Mouse (Mus musculus) testis, adult 2 months (tissue): Measurements from ENCODE around the gene Cybb. TPM values are rescaled to one million over a fixed set of nuclear protein-coding genes. Genes with fewer than 3 reads are reported as not detected.

Source experiments
- H3K27ac ChIP-seq: fragments of 200-500 bp; 2 replicates; pipeline ENCODE4 v1.5.1; 2012; ENCODE audit warnings: low read depth, low read length; ENCODE audit not compliant: control insufficient read depth, insufficient read depth
- H3K27me3 ChIP-seq: fragments of 200-500 bp; 2 replicates; pipeline ENCODE4 v1.6.1; 2012; ENCODE audit warnings: mild to moderate bottlenecking, low read length, moderate library complexity; ENCODE audit not compliant: control insufficient read depth, insufficient read depth
- H3K36me3 ChIP-seq: fragments of 200-500 bp; 2 replicates; pipeline ENCODE4 v1.6.1; 2012; ENCODE audit warnings: mild to moderate bottlenecking, low read length; ENCODE audit not compliant: control insufficient read depth, insufficient read depth
- H3K4me1 ChIP-seq: fragments of 200-500 bp; 2 replicates; pipeline ENCODE4 v1.6.1; 2012; ENCODE audit warnings: low read length; ENCODE audit not compliant: control insufficient read depth, insufficient read depth
- H3K4me3 ChIP-seq: fragments of 200-500 bp; 2 replicates; pipeline ENCODE4 v1.5.1; 2012; ENCODE audit warnings: low read depth, mild to moderate bottlenecking, low read length, moderate library complexity, mixed read lengths; ENCODE audit not compliant: control insufficient read depth
- CTCF ChIP-seq: fragments of 200-500 bp; IDR thresholded peaks from 2 replicates; pipeline ENCODE4 v1.5.1; 2012; ENCODE audit warnings: low read depth, mild to moderate bottlenecking, inconsistent platforms, low read length, moderate library complexity; ENCODE audit not compliant: control insufficient read depth, insufficient read depth, insufficient replicate concordance
- POLR2A ChIP-seq: fragments of 200-500 bp; IDR thresholded peaks from 2 replicates; pipeline ENCODE4 v1.6.1; 2012; ENCODE audit warnings: low read depth, mild to moderate bottlenecking, inconsistent platforms, low read length, moderate library complexity; ENCODE audit not compliant: control insufficient read depth
- polyA plus RNA-seq: library from polyadenylated mRNA; depleted of rRNA; stranded (reverse); fragments of >200 nt; gene quantifications from 2 replicates; pipeline ENCODE4 v1.2.3, GENCODE M21; 2012

Cybb gene
- polyA plus RNA-seq, 1 experiment = 0.23 TPM

DNA sequence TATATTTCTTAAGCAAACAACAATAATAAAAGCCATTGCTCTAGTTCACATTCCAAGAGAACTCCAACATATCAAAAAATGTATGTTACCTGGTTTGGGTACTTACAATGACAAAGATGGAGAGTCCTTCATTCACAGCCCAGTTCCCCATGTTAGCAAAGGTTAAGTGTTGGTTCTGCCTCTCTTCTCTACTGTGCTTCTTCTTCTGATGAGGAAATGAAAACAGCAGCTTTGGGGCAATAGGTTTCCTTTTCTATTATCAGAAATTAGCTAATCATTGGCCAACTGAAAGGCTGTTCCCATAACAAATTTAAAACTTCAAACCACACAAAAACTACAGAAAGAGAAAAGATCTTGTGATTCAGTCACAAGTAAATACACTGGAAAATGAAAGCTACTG lies 18.5 kb downstream of the Cybb start:
- TF ChIP-seq POLR2A = no peak
- no peak for TF ChIP-seq CTCF
- H3K27me3 ChIP-seq = no peaks in the 10 kb centered on the region
- H3K27ac ChIP-seq = no peak overlapping the region
- H3K4me1 ChIP-seq = no peaks in the 10 kb centered on the region
- H3K36me3 ChIP-seq = no peaks in the 10 kb centered on the region
- H3K4me3 ChIP-seq = no peak overlapping the region

DNA sequence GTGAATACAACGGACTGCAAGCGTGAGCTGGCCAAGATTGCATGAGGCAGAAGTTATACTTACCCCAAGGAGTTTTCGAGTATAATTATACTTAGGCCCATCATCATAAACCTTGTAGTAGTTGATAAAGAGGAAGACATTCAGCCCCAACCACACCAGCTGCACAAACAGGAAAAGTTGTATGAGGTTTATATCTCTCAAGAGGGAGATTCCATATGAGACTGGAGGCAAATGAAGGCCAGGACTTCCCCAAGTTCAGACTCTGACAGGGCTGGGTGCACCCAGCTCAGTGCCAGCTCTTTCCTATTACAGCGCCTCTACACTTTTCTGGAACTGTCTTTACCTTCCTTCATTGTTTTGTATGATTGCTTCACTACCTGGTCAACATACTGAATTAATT lies 20.6 kb downstream of the Cybb start:
- Histone ChIP-seq H3K4me3 (no peak overlapping the region), H3K36me3 (no peaks in the 10 kb centered on the region), H3K4me1 (no peaks in the 10 kb centered on the region), H3K27ac (no peak overlapping the region), H3K27me3 (no peaks in the 10 kb centered on the region)
- TF ChIP-seq POLR2A = no peak
- TF ChIP-seq CTCF = no peak

DNA sequence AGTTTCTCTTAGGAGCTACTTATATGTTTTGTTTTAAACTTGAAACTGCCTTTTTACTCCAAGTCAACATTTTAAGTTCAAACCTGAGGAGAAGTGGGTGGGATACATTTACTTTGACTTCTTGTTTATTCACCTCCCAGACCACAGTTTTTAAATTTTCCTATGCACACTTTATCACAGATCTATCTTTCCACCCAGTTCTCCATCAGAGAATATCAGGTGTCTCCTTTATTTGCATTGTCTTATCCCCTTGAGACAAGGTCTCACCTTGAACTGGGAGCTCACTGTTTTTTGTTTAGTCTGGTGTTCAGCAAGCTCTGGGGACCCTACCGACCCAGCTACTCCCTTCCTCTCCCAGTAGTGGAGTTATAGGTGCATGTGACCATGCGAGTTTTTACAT lies 21.7 kb downstream of the Cybb start:
- no peaks in the 10 kb centered on the region for H3K4me1 ChIP-seq

DNA sequence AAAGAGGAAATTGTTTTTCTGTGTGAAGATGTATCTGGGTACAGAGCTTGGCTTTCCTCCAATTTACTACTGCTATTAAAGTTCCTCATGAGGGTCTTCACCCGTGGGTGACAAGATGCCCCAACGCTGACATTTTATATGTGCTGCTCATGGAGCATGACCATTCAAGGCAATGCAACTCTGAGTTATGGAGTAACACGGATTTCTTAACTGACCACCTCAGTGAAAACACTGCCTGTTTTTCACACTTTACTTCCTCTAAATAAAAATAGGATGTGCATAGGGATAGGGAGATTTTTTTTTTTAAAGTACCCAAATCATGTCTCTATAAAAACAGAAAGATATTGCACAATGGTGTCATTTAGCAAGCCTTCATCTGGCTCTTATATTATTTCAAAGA lies 24.9 kb downstream of the Cybb start:
- H3K27me3 ChIP-seq = no peaks in the 10 kb centered on the region
- no peak for TF ChIP-seq CTCF

More for the DNA sequence above, 21.7 kb downstream of the Cybb start:
- H3K27ac ChIP-seq = no peak overlapping the region
- H3K27me3 ChIP-seq = no peaks in the 10 kb centered on the region
- no peak for TF ChIP-seq CTCF
- TF ChIP-seq POLR2A = no peak
- H3K4me3 ChIP-seq = no peak overlapping the region
- no peaks in the 10 kb centered on the region for H3K36me3 ChIP-seq

DNA sequence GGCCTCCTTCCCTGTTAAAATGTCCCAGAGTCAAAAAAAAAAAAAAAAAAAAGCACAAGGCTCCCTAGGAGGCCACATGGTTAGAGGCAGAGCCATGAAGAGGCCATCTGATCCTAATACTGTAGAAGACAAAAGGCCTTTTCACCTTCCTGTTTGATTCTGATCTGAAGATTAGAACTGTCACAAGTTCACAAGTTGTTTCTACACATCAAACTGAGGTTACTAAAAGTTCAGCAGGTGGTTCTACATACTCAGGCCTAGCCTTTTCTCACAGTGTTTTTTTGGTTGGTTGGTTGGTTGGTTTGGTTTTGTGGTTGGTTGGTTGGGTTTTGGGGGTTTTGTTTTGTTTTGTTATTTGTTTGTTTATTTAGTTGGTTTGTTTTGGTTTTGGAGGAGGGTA lies 26.2 kb downstream of the Cybb start:
- Histone ChIP-seq H3K4me1 (no peaks in the 10 kb centered on the region), H3K27ac (no peak overlapping the region), H3K27me3 (no peaks in the 10 kb centered on the region)

More for the DNA sequence above, 24.9 kb downstream of the Cybb start:
- Histone ChIP-seq H3K27ac (no peak overlapping the region), H3K36me3 (no peaks in the 10 kb centered on the region), H3K4me3 (no peak overlapping the region), H3K4me1 (no peaks in the 10 kb centered on the region)

DNA sequence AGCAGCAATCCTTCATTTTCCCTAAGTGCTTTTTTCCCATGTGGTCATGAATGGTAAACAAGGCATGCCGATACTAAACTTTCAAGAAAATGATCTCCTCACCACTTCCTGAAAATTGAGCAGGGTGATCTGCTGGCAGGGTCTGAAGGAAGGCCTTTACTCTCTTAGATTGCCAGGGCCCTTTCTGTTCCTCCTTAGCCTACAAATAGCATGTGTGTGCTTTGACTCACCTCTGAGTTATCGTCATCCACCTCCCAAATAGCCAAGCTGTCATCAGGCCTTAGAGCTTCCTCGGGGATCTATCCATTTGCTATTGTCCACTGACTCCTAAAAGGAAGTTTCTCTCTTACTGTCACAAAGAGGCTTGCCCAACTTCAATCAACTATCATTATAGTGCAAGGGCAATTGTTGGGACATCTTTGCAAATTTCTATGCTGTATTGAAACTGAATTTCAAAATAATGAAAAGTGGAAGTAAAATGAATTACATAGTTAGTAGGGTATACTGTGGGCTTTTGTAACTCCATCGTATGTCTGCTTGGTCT lies 27.1 kb downstream of the Cybb start:
- Histone ChIP-seq H3K27me3 (no peaks in the 10 kb centered on the region), H3K4me3 (no peak overlapping the region), H3K27ac (no peak overlapping the region), H3K4me1 (no peaks in the 10 kb centered on the region), H3K36me3 (no peaks in the 10 kb centered on the region)
- no peak for TF ChIP-seq CTCF

More for the DNA sequence above, 26.2 kb downstream of the Cybb start:
- H3K36me3 ChIP-seq = no peaks in the 10 kb centered on the region
- no peak overlapping the region for H3K4me3 ChIP-seq
- TF ChIP-seq POLR2A (no peak), CTCF (no peak)

DNA sequence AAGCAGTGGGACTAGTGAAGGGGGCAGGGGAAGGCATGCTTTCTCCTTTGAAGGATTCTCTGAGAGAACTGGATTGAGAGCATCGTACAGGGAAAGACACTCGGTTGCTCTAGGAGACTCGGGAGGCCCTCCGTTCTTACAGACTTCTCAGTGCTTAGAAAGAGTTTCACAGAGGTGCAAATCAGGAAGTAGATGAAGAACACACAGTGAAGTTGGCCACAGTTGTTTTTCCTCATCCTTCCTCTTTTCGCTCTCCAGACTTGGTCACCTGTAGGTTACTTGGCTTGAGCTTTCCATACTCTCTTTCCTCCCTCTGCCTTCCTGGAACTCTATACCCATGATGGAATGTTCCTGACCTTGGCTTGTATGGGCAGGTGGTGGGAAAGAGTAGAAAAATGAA lies 35.2 kb downstream of the Cybb start:
- no peak overlapping the region for H3K4me3 ChIP-seq
- TF ChIP-seq POLR2A = no peak
- TF ChIP-seq CTCF = no peak
- H3K27ac ChIP-seq = no peak overlapping the region
- H3K36me3 ChIP-seq = no peaks in the 10 kb centered on the region
- H3K4me1 ChIP-seq = no peaks in the 10 kb centered on the region
- H3K27me3 ChIP-seq = no peaks in the 10 kb centered on the region

DNA sequence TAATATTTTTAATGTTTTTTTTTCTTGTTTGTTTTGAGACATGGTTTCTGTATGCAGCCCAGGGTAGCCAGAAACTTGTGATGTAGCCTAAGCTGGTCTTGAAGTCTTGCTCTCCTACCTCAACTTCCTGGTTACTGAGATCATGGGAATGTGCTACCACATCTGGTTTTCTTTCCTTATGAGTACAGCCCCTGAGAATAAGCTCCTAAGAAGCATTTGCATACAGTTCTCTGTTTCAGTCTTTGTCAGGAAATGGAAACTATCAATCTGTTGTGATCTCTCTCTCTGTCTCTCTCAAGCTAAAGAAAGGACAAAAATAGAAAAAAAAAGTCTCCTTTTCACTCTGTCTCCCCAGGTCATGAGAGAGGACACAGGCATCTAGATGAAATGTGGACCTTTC lies 40.3 kb downstream of the Cybb start:
- TF ChIP-seq POLR2A (no peak), CTCF (no peak)
- Histone ChIP-seq H3K4me3 (no peak overlapping the region), H3K27ac (no peak overlapping the region), H3K36me3 (no peaks in the 10 kb centered on the region), H3K27me3 (no peaks in the 10 kb centered on the region), H3K4me1 (no peaks in the 10 kb centered on the region)
